Mouse (Mus musculus): ENCODE data around the gene Gm5431. TPM values are rescaled to one million over a fixed set of nuclear protein-coding genes. Genes with fewer than 3 reads are reported as not detected.
A peak's percentile ranks its signal among the peaks of the same experiment; 100 is the strongest.
"Not testable (repeated sequence)": the region's sequence is repeated elsewhere in the genome, so short reads cannot be mapped to it uniquely, and the experiment has no call there.

Gene Gm5431
- polyA plus RNA-seq, 1 experiment from 2014 or later = 0.21 TPM

DNA sequence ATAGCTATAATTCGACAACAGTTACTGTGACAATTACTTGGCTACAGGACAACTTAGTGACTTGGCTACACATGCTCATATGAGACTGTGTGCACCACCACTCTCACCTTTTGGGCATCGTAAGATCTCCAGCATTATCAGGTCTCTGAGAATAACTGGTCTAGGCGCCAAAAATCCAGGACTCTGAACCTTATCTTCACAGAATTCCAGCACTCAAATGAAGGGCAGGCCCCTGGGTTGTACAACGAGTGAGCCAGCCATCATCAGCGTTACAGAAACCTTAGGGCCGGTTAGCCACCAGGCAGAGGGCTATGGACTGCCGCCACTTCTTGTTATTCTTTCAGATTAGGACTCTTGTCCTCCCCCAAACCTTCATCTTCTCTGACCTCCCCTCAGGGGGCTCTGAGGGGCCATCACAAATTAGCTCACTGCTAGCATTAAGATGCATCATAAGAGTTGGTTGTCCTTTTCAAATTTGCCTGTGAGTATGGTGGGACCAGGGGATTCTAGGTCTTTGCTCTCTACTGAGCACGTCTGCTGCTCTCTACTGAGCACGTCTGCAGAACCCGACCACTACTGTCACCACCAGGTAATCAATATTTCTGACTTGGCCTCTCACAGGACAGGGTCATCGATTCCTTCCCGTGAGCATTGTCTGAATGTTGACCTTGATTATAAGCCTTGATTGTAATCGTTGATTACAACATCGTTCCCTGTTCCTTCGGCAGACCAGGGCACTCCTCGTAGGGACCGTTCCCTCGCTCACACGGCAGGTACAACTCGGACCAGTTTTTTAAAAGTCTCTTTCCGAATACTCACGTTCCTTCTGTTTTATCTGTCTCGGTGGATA is 49.2 kb downstream of the Gm5431 start:
- H3K4me3 ChIP-seq (ENCODE audit: low read length) = peak overlapping the region; percentile 69
- WGBS = 8% methylated on average over 23 of the region's 23 CpGs
- ATAC-seq (ENCODE audit: low FRiP score, low TSS enrichment) = peak; percentile 2; the same call in 1 of the 2 replicates
- H3K9me3 ChIP-seq (ENCODE audit: low read length) = peaks cover 5% of the 10 kb centered on the region; the same call in 1 of the 2 replicates
- H3K27ac ChIP-seq (ENCODE audit: low read length) = no peak overlapping the region
- H3K4me1 ChIP-seq (ENCODE audit: insufficient read depth, low read length) = peaks cover 26% of the 10 kb centered on the region
- peak overlapping the region; percentile 74 for H3K4me2 ChIP-seq (replicated peaks; ENCODE audit: low read depth, low read length)
- H3K36me3 ChIP-seq (ENCODE audit: insufficient read depth, low read length) = no peaks in the 10 kb centered on the region
- H3K9ac ChIP-seq (replicated peaks; ENCODE audit: low read length) = peak overlapping the region; percentile 63
- peaks cover 6% of the 10 kb centered on the region; the same call in 1 of the 2 replicates for H3K27me3 ChIP-seq (ENCODE audit: insufficient read depth, low read length)

DNA sequence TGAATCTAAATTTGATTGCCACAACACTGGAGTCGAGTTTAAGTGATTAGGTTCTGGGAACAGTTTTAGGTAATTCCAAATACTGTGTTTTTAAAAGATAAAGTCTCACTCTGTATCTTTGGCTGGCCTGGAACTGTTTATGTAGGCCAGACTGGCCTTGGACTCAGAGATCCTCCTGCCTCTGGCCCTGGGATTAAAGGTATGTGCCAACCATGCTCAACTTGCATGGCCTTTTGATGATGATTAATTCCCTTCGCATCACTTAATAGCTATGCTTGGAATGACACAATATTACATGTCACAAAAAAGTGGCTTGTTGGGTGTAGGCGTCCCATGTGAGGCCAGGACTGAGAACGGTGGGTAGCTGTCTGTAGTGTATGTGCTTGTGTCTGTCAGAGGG is 49.8 kb downstream of the Gm5431 start:
- WGBS = 82% methylated on average over 4 of the region's 4 CpGs

DNA sequence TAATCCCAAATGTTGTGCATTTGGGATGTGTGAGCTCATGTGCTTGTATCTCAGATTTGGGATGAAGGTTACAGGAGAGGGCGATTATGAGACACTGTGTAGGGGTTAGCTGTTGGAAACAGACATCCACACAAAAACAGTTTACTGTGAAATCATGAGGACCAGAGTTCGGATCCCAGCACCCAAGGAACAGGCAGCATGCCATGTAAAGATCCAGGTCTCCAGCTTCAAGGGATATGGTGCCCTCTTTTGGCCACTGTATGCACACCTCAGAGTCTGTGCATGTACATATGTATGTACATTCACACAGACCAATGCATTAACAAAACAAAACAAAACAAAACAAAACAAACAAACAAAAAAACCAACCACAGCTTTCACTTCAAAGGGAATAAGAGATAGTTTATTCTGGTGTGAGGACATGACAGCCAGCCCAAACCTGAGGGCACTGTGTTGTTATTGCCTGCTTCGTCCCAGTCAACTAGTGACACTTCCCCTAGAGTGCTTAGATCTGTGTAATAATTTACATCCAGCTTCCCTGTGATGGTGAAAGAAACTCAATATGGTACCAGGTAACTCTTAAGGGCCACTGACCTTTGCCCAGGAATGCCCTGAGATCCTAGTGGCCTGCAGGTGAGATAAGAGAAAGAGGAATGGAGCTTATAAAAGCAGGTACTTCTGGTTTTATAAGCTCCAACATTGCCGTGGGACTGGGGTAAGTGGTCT is 50.6 kb downstream of the Gm5431 start:
- H3K36me3 ChIP-seq (ENCODE audit: insufficient read depth, low read length) = no peaks in the 10 kb centered on the region
- no peak overlapping the region for H3K4me2 ChIP-seq (replicated peaks; ENCODE audit: low read depth, low read length)
- 82% methylated on average over 4 of the region's 4 CpGs for WGBS
- peaks cover 5% of the 10 kb centered on the region; the same call in 1 of the 2 replicates for H3K9me3 ChIP-seq (ENCODE audit: low read length)
- peaks cover 6% of the 10 kb centered on the region; the same call in 1 of the 2 replicates for H3K27me3 ChIP-seq (ENCODE audit: insufficient read depth, low read length)
- no peak for ATAC-seq (ENCODE audit: low FRiP score, low TSS enrichment)
- no peak overlapping the region for H3K4me3 ChIP-seq (ENCODE audit: low read length)
- no peak overlapping the region for H3K9ac ChIP-seq (replicated peaks; ENCODE audit: low read length)
- H3K27ac ChIP-seq (ENCODE audit: low read length) = no peak overlapping the region
- peaks cover 20% of the 10 kb centered on the region for H3K4me1 ChIP-seq (ENCODE audit: insufficient read depth, low read length)

More for the DNA sequence above, 49.8 kb downstream of the Gm5431 start:
- H3K9ac ChIP-seq (replicated peaks; ENCODE audit: low read length) = no peak overlapping the region
- H3K27ac ChIP-seq (ENCODE audit: low read length) = no peak overlapping the region
- H3K36me3 ChIP-seq (ENCODE audit: insufficient read depth, low read length) = no peaks in the 10 kb centered on the region
- H3K27me3 ChIP-seq (ENCODE audit: insufficient read depth, low read length) = peaks cover 6% of the 10 kb centered on the region; the same call in 1 of the 2 replicates
- H3K4me1 ChIP-seq (ENCODE audit: insufficient read depth, low read length) = peaks cover 24% of the 10 kb centered on the region
- no peak for ATAC-seq (ENCODE audit: low FRiP score, low TSS enrichment)
- H3K4me2 ChIP-seq (replicated peaks; ENCODE audit: low read depth, low read length) = no peak overlapping the region; the same call in 1 of the 2 replicates
- peaks cover 5% of the 10 kb centered on the region; the same call in 1 of the 2 replicates for H3K9me3 ChIP-seq (ENCODE audit: low read length)
- H3K4me3 ChIP-seq (ENCODE audit: low read length) = no peak overlapping the region

DNA sequence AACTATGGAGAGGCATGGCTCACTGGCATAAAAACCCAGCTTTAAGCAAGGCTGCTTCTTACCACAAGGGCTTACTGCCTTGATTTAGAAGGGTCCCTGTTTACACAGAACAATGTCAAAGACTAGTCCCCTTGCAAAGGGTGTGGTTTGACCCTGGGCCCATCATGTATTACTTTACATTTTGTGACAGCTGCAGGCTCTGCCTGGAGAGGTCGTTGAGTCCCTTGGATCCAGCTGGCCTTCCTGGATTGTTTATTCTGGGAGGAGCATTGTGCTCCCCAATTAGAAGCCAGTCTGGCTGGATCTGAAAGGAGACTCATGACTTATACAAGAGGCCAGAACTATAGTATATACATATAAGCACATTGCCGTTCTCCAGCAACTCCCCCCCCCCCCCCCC is 51.8 kb downstream of the Gm5431 start:
- Histone ChIP-seq H3K4me1 (ENCODE audit: insufficient read depth, low read length) (peaks cover 20% of the 10 kb centered on the region), H3K4me2 (replicated peaks; ENCODE audit: low read depth, low read length) (no peak overlapping the region), H3K36me3 (ENCODE audit: insufficient read depth, low read length) (no peaks in the 10 kb centered on the region), H3K27ac (ENCODE audit: low read length) (no peak overlapping the region), H3K9me3 (ENCODE audit: low read length) (peaks cover 5% of the 10 kb centered on the region; the same call in 1 of the 2 replicates), H3K9ac (replicated peaks; ENCODE audit: low read length) (no peak overlapping the region), H3K27me3 (ENCODE audit: insufficient read depth, low read length) (peaks cover 6% of the 10 kb centered on the region; the same call in 1 of the 2 replicates), H3K4me3 (ENCODE audit: low read length) (no peak overlapping the region)
- 46% methylated on average over 2 of the region's 2 CpGs for WGBS
- no peak for ATAC-seq (ENCODE audit: low FRiP score, low TSS enrichment)

GRCm38 (mm10) chr11:48846881-48847280 is 55.1 kb downstream of the Gm5431 start:
- Histone ChIP-seq H3K27ac (ENCODE audit: low read length) (no peak overlapping the region), H3K4me2 (replicated peaks; ENCODE audit: low read depth, low read length) (no peak overlapping the region), H3K4me3 (ENCODE audit: low read length) (no peak overlapping the region), H3K4me1 (ENCODE audit: insufficient read depth, low read length) (no peaks in the 10 kb centered on the region), H3K36me3 (ENCODE audit: insufficient read depth, low read length) (no peaks in the 10 kb centered on the region), H3K9ac (replicated peaks; ENCODE audit: low read length) (no peak overlapping the region), H3K27me3 (ENCODE audit: insufficient read depth, low read length) (peaks cover 6% of the 10 kb centered on the region; the same call in 1 of the 2 replicates), H3K9me3 (ENCODE audit: low read length) (peaks cover 5% of the 10 kb centered on the region; the same call in 1 of the 2 replicates)
- 65% methylated on average over 5 of the region's 5 CpGs for WGBS
- no peak for ATAC-seq (ENCODE audit: low FRiP score, low TSS enrichment)

GRCm38 (mm10) chr11:48846362-48846761 is 55.7 kb downstream of the Gm5431 start:
- H3K4me1 ChIP-seq (ENCODE audit: insufficient read depth, low read length); ATAC-seq (ENCODE audit: low FRiP score, low TSS enrichment): not testable (repeated sequence)
- 78% methylated on average over 2 of the region's 2 CpGs for WGBS

DNA sequence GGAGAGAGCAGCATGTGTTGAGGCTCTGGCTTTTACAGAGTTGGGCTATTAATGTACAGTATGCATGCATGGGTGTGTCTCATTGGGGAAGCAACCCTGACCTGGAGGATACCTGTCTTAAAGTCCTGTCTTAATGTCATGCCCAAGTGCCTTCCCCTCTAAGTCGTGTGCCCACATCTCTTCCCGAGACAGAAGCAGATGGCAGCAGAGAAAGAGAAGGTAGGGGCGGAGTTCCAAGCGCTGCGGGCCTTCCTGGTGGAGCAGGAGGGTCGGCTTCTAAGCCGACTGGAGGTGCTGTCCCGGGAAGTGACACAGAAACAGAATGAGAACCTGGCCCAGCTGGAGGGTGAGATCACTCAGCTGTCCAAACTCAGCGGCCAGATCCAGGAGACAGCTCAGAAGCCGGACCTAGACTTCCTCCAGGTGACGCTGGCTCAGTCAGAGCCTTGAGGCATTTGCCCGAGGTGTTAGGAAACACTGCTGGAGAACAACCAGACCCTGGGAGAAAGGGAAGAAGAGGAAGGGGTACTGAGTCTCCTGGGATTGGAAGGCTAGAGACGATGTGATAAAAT is 56.7 kb downstream of the Gm5431 start:
- ATAC-seq (ENCODE audit: low FRiP score, low TSS enrichment) = 0 out of 2 replicates have a peak, but pooled peaks have one; percentile 11
- 28% methylated on average over 13 of the region's 13 CpGs for WGBS
- peaks cover 6% of the 10 kb centered on the region; the same call in 1 of the 2 replicates for H3K27me3 ChIP-seq (ENCODE audit: insufficient read depth, low read length)
- H3K9me3 ChIP-seq (ENCODE audit: low read length) = no peaks in the 10 kb centered on the region
- H3K4me3 ChIP-seq (ENCODE audit: low read length) = no peak overlapping the region
- H3K4me2 ChIP-seq (replicated peaks; ENCODE audit: low read depth, low read length) = no peak overlapping the region
- H3K36me3 ChIP-seq (ENCODE audit: insufficient read depth, low read length) = no peaks in the 10 kb centered on the region
- no peak overlapping the region for H3K9ac ChIP-seq (replicated peaks; ENCODE audit: low read length)
- no peak overlapping the region for H3K27ac ChIP-seq (ENCODE audit: low read length)
- 0 out of 2 replicates have a peak, but pooled peaks cover 4% of the 10 kb centered on the region for H3K4me1 ChIP-seq (ENCODE audit: insufficient read depth, low read length)

More at GRCm38 (mm10) chr11:48846362-48846761, 55.7 kb downstream of the Gm5431 start:
- H3K27ac ChIP-seq (ENCODE audit: low read length); H3K4me3 ChIP-seq (ENCODE audit: low read length); H3K27me3 ChIP-seq (ENCODE audit: insufficient read depth, low read length); H3K36me3 ChIP-seq (ENCODE audit: insufficient read depth, low read length); H3K9me3 ChIP-seq (ENCODE audit: low read length); H3K4me2 ChIP-seq (replicated peaks; ENCODE audit: low read depth, low read length); H3K9ac ChIP-seq (replicated peaks; ENCODE audit: low read length): not testable (repeated sequence)

DNA sequence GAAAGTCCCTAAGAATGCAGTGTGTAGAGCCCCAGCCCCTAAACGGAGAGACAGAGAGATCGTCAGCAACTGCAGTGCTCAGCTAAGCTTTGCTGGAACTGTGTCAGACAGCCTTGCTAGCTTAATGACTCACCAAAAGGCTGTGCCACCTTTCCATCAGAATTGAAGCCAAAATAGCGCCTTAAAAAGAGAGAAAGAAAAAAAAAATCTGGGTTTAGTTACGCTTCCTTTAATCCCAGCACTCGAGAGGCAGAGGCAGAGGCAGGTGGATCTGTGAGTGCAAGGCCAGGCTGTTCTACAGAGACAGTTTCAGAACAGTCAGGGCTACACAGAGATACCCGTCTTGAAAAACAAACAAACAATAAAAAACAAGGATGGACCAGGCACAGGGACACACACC is 57.7 kb downstream of the Gm5431 start:
- no peak for ATAC-seq (ENCODE audit: low FRiP score, low TSS enrichment)
- Histone ChIP-seq H3K27ac (ENCODE audit: low read length) (no peak overlapping the region), H3K4me3 (ENCODE audit: low read length) (no peak overlapping the region), H3K36me3 (ENCODE audit: insufficient read depth, low read length) (no peaks in the 10 kb centered on the region), H3K4me1 (ENCODE audit: insufficient read depth, low read length) (0 out of 2 replicates have a peak, but pooled peaks cover 4% of the 10 kb centered on the region), H3K9me3 (ENCODE audit: low read length) (no peaks in the 10 kb centered on the region), H3K9ac (replicated peaks; ENCODE audit: low read length) (no peak overlapping the region), H3K4me2 (replicated peaks; ENCODE audit: low read depth, low read length) (no peak overlapping the region), H3K27me3 (ENCODE audit: insufficient read depth, low read length) (peaks cover 6% of the 10 kb centered on the region; the same call in 1 of the 2 replicates)
- 55% methylated on average over 6 of the region's 6 CpGs for WGBS

DNA sequence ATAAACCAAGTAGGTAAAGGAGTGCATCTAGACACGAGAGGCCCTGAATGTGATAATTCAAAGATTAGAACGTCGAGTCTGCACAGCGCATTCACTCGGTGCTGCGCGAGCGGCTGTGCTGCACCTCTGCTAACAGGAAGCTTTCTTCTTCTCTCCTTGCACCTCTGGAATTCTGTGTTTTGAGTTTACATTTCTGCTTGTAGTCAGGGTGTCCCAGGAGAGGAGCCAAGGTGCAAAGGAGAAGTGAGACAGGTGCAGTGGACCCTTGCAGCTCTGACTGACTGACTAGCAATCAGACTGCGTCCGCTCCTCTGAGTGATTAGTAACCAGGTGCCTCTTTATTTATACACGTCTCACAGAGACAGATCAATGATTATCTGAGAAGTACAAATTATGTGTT is 58.8 kb downstream of the Gm5431 start:
- H3K4me2 ChIP-seq (replicated peaks; ENCODE audit: low read depth, low read length) = no peak overlapping the region
- H3K4me3 ChIP-seq (ENCODE audit: low read length) = no peak overlapping the region
- peaks cover 10% of the 10 kb centered on the region for H3K4me1 ChIP-seq (ENCODE audit: insufficient read depth, low read length)
- no peak for ATAC-seq (ENCODE audit: low FRiP score, low TSS enrichment)
- no peaks in the 10 kb centered on the region for H3K9me3 ChIP-seq (ENCODE audit: low read length)
- no peaks in the 10 kb centered on the region for H3K27me3 ChIP-seq (ENCODE audit: insufficient read depth, low read length)
- H3K27ac ChIP-seq (ENCODE audit: low read length) = peak overlapping the region; percentile 31; the same call in 1 of the 2 replicates
- 77% methylated on average over 11 of the region's 11 CpGs for WGBS
- H3K36me3 ChIP-seq (ENCODE audit: insufficient read depth, low read length) = no peaks in the 10 kb centered on the region
- H3K9ac ChIP-seq (replicated peaks; ENCODE audit: low read length) = no peak overlapping the region

All from kidney, embryonic 16.5 days (tissue).